Mouse (Mus musculus) olfactory bulb, adult 2 months (tissue): Measurements from ENCODE around the gene Car8.

Experiments used
- CTCF ChIP-seq: fragments of 200-500 bp; IDR thresholded peaks from 2 replicates; pipeline ENCODE4 v1.5.1; 2012; ENCODE audit warnings: low read depth, mild to moderate bottlenecking, low read length, moderate library complexity; ENCODE audit not compliant: insufficient read depth
- POLR2A ChIP-seq: fragments of 200-500 bp; IDR thresholded peaks from 2 replicates; pipeline ENCODE4 v1.6.1; 2012; ENCODE audit warnings: mild to moderate bottlenecking, low read depth, low read length, moderate library complexity; ENCODE audit not compliant: insufficient read depth

- TF ChIP-seq CTCF (no peak), POLR2A (no peak)
Measured at GRCm38 (mm10) chr4:8198033-8198432, 40.8 kb downstream of the Car8 start.
